Mouse (Mus musculus) brain, embryonic 14.5 days (tissue): ENCODE data around the gene Kmt2b.

ENCODE experiments used
- CTCF ChIP-seq: fragments of 200-500 bp; IDR thresholded peaks from 2 replicates; pipeline ENCODE4 v1.5.1; 2012; ENCODE audit warnings: inconsistent platforms, mild to moderate bottlenecking, moderate library complexity, borderline replicate concordance; ENCODE audit not compliant: insufficient read depth, insufficient read length; ENCODE audit errors: extremely low read depth
- POLR2A ChIP-seq: fragments of 200-500 bp; IDR thresholded peaks from 2 replicates; pipeline ENCODE4 v1.6.1; 2012; ENCODE audit warnings: mild to moderate bottlenecking, inconsistent platforms, borderline replicate concordance; ENCODE audit not compliant: poor library complexity, insufficient read depth, insufficient read length, severe bottlenecking; ENCODE audit errors: extremely low read depth

DNA sequence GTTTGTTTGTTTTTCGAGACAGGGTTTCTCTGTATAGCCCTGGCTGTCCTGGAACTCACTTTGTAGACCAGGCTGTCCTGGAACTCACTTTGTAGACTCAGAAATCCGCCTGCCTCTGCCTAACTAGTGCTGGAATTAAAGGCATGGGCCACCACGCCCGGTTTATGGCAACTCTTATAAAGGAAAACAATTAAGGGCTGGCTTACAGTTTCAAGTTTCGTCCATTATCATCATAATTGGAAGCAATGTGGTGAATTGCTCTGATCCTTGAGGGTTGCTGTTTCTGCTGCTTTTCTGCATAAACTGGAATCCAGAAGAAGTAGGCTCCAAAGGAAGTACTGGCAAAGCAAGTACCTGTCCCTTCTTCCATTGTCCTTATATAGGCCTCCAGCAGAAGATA lies 38.1 kb upstream of the Kmt2b start:
- TF ChIP-seq POLR2A (no peak), CTCF (no peak)
